Mouse (Mus musculus) brain, embryonic 18.5 days (tissue): ENCODE results near the gene Ears2.

ENCODE experiments used
- DNase-seq: peaks from one replicate; pipeline ENCODE4 v3.0.0-alpha.2; 2012; ENCODE audit warnings: low read depth, low spot score

Ears2 gene

DNA sequence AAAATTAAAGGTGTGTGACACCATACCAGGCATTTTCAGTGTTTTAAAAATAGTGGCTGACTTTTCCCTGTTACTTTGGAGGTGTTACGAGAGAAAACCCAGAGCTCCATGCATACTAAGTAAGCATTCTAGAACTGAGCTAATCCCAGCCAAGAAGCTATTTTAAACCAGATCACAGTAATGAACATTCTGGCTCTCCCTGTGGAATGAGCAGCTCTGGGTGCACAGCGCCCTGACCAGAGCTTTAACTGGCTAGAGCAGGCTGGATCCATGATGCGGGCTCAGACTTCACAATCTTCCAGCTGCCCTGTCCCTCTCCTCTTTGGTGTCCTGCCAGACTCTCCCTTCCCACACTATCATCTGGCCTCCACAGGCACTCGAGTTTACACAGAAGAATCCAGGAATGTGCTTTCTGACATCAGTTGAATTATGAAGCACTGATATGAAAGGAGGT, 21.9 kb downstream of the Ears2 start:
- DNase-seq: no peak

DNA sequence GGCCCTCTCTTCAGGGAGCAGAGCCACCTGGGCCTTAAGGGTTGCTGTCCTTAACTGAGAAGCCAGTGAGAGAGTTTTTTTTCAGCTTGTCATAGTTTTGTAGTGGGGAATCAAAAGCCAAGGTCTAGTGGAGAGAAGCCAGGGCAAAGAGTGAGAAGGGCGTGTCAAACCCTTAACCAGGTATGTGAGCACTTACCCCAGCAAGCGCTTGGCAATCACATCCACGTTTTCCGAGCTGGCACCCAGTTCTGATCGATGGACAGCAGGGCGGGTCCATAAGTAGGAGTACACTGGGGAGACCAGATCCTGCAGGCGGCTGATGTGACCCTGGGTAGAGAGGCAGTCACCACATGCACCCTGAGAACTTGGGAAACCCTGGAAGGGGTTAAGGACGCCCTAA, 23.0 kb downstream of the Ears2 start:
- DNase-seq: no peak

DNA sequence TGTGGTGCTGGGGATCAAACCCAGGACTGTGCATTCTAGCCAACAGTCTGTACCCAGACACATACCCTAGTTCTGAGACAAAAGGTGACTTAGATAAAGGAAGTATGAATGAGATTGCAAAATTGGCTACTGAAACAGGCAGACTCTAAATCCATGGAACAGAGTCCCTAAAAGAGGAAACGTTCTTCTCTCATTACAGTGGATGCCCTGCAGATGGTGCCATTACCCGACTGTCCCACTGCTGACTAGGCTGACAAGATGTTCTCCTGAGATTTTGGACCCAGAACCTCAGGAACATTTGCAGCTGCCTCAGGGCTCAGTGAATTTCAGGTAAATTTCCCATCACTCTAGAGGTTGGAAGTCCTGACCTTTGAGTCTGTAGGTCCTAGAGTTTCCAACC, 32.7 kb downstream of the Ears2 start:
- no peak for DNase-seq

DNA sequence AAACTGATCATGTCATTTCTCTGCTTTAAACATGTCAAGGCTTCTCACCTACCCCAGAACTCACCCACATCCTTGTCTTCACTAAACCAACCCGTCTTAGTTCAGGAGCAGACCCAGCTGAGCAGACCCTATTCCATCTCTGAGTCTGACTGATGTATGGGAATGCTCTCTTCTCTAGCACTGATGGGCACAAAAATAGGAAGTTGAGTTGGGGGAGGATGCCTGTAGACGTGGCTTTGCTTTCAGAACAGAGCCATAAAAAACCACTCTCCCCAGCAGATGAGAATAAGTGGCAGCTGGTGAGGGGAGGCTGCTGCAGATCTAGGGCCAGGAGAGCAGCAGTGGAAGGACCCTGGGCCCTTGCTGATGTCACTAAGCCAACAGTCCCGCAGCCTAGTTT, 33.7 kb downstream of the Ears2 start:
- DNase-seq: no peak

DNA sequence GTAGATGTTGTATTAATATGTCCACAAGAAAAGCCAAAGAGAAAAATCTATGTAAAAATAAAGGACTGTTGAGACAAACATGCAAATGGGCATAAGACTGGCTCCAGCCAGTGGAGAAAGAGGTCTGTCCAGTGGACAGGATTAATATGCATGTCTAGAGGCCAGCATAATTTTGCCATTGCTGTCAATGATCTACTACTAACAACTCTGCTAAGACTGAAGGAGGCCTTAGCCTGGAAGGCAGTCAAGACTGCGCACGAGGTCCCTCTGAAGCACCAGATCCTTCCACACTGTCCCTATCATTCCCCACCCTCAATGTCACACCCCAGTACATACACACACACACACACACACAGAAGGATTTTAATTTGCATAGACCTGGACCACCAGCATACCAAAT, 44.9 kb downstream of the Ears2 start:
- no peak for DNase-seq

DNA sequence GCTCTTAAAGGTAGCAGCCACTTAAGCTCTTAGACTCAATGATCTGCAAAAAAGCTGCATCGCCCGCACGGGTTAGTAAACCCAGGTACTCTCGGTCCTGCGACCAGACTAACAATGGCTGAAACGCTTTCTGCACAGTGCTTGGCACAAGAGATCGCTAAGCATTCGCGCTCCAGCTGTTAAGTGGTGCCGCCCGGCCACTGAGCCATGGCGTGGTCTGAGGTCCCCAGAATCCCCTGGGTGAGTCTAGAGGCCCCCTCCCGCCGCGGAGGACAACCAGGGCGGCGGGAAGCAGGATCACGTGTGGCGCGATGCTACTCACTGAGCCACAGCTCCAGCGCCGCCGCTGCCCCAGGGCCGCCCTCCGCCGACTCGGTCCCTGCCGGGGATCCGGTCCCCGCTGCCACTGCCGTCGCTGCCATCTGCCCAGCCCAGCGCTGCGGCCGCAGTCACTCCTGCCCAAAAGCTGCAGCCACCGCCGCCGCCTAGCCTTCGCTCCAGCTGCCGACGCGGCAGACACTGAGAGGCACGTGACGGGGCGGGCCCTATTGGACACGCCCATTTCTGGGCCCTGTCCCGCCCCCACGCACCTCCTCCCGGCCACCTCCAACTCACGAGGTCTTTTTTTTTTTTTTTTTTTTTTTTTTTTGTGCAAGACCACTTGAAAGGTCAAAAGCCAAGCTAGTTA, 46.3 kb downstream of the Ears2 start, which contains the start of gene Gga2:
Gene Gga2 (minus strand): TSS at position 556 of the 688 bp plus-strand sequence.
- peak; percentile 67 for DNase-seq

DNA sequence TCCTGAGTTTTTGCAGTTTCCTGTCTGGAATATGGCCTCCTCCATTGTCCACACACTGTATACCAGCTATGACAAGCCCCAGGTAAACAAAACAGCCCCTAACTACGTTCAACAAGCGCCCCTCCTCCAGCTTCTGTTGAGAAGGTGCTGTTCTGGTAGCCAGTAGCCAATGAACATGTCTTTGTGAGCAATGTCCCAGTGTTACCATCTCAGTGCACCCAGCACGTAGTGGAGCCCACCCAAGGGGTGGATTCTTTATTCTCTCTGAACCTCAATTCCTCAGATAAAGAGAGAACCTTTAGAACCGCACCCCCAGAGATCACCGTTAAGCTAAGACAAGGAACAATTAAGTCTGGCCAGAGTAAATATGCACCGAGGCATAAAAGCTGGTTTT, 46.8 kb downstream of the Ears2 start:
- no peak for DNase-seq

DNA sequence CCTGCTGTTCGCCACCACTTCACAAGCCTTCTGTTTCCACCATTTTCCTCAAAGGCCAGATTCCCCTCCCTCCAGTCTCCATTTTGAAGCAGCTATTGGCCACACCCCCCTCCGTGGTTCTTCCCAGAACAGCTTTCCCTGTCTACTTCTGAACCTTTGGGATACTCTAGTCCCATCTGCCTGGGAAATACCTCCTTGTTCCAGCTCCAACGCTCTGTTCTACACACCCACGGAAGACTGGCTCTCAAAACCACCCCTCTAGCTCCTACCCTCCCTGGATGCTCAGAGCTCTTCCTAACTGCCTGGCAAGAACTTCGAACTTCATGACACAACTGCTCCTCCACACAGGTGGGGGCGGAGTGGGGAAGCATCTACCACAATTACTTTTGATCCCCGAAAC, 48.1 kb downstream of the Ears2 start:
- no peak for DNase-seq

DNA sequence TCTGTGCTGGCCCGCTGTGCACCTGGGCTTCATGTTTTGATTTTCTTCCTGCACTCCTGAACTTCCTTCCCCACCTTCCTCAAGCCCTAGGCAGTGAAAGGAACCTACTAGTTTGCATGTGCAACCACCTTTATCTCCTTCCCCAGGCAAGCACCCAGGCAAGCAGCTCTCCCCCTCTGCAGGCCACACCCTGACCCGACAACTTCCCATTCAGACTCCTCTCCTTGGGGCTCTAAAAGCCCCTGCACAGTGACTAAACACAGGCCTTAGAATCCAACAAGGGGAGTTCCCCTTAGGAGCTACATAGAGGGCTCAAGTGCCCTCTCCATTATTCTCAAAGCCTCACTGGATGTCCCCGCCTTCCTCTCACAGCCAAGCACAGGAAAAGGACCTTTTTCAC, 48.8 kb downstream of the Ears2 start:
- DNase-seq: no peak

DNA sequence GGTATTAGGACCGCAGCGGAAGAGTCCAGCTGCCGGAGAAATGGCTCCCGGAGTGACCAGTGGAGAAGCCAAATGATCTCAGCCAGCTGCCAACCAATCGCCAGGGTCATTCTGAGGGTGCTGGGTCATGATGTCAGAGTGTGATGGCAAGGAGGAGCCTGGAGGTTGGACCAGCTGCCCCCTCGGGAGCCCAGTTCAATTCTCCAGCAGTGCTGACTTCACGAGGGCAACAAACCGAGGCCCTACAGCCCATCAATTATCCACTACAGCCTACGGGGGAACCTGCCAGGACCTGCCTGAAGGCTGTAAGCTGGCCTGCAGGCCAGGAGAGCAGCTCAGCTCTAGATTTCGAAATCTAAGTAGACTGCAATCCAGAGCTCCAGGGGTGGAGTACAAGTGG, 51.3 kb downstream of the Ears2 start:
- DNase-seq: no peak

DNA sequence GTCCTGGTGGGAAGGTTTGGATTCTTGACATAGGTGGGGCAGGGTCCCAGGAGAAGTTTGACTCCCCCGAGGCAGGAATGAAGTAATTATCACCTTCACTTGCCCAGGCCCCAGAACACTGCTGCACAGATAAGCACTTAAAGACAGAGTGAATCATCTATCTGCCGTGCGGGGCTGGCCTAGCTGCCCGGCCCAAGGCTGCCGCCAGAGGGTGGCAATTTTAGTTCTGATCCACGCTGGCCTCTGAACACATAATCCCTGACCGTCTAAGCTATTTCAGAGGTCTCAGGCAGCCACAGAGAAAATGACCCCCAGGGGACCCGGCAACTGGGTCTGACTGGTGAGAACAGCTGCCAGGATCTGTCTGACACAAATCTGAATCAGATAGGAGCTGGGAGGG, 52.0 kb downstream of the Ears2 start:
- no peak for DNase-seq

DNA sequence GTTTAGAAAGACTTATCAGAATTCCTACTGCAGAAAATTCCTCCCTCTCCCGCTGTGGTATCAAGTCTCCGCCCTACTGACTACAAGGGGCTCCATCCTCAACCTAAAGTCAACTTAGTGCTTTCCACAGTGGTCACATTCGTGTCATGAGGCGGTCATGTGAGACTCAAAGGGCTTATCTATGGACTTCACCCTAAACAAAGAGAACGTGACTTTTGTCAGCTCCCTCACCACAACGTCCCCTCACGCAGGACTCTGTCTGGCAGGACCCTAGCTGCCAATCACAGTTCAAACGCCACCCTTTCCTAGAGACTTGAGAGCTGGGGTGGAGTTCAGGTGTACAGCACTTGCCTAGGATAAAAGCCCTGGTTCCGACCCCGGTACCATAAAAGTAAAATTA, 54.1 kb downstream of the Ears2 start:
- no peak for DNase-seq

DNA sequence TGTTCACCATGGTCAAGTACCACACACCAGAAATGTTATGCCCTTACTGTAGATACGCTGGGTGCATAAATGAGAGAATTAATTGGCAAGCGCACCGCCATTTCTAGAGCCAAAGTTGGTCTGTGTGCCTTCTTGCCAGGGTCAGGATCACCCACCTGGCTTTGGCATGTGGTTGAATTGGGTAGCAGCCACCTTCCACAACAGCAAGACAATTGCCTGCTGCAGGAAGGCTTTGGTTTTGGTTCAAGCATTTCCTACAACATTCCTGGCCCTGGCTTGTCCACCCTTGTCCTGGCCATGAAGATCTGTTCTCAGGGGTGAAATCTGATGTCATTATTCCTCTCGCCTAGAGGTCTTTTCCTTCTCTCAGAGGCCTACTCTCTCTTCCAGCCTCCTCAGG, 54.7 kb downstream of the Ears2 start:
- no peak for DNase-seq

DNA sequence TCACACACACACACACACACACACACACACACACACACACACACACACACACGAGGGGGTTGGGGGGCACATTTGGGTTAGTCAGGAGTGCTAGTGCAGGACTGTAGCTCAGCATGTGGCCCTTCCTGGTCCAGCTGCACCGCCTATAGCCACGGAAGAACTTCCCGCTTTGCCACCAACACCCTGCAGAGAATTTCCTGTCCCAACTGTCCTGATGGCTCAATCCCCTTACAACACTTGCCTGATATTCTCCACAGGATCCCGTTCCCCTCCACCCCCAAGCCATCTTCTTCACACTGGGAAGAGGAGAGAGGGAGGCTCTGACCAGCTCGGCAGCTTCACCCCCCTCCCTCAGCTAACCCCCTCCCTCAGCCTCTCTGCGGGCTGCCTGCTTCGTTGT, 66.7 kb downstream of the Ears2 start:
- DNase-seq: no peak

DNA sequence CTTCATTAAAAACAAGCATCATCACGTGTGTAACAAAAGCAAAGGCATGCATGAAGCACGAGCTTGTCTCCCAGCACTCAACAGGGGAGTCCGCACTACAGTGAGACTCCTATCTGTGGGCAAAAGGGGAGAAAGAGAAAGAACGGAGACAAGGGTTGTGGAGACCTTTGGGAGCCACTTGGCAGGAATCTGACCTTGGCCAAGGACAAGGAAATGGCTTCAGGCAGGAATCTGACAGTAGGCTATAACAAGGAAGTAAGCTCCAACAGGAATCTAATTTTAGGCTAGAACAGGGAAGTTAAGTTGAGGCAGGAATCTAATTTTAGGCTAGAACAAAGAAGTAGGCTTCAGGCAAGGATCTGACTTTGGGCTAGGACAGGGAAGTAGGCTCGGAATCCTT, 71.1 kb downstream of the Ears2 start:
- no peak for DNase-seq
